Mouse (Mus musculus) heart, embryonic 10.5 days (tissue): ENCODE data around the gene Rgs3. TPM values are rescaled to one million over a fixed set of nuclear protein-coding genes. Genes with fewer than 3 reads are reported as not detected.
A peak's percentile ranks its signal among the peaks of the same experiment; 100 is the strongest.

ENCODE experiments used
- DNase-seq: peaks from one replicate; pipeline ENCODE4 v3.0.0-alpha.2; 2017; ENCODE audit warnings: low spot score
- H3K27ac ChIP-seq: fragments of 300-500 bp; sonication (generic); 2 replicates; pipeline ENCODE4 v1.5.1; 2016; ENCODE audit warnings: mild to moderate bottlenecking
- H3K27me3 ChIP-seq: fragments of 300-500 bp; sonication (generic); 2 replicates; pipeline ENCODE4 v1.6.1; 2016; ENCODE audit warnings: mild to moderate bottlenecking; ENCODE audit not compliant: poor library complexity, insufficient read depth, severe bottlenecking
- H3K36me3 ChIP-seq: fragments of 300-500 bp; sonication (generic); 2 replicates; pipeline ENCODE4 v1.6.1; 2016; ENCODE audit warnings: mild to moderate bottlenecking, moderate library complexity
- H3K4me1 ChIP-seq: fragments of 300-500 bp; sonication (generic); 2 replicates; pipeline ENCODE4 v1.6.1; 2016; ENCODE audit warnings: mild to moderate bottlenecking
- H3K4me3 ChIP-seq: fragments of 300-500 bp; sonication (generic); 2 replicates; pipeline ENCODE4 v1.5.1; 2016; ENCODE audit warnings: mild to moderate bottlenecking, moderate library complexity
- H3K9me3 ChIP-seq: fragments of 300-500 bp; sonication (generic); 2 replicates; pipeline ENCODE4 v1.6.1; 2016; ENCODE audit warnings: mild to moderate bottlenecking, moderate library complexity
- WGBS: fragments of 180-500 bp; shearing (Covaris S2); methylation state at CpG from one replicate; pipeline ENCODE4 v1.1.7; 2016; 5-methylcytosine and 5-hydroxymethylcytosine counted together
- polyA plus RNA-seq: library from polyadenylated mRNA; unstranded; fragments of >200 nt; fragmentation: Nextera tagmentation; extraction: Ambion mirVana; gene quantifications from 2 replicates; pipeline ENCODE4 v1.2.1, GENCODE M21; 2016

Gene Rgs3
- polyA plus RNA-seq, 1 experiment from 2014 or later, result 61.4 TPM

- peaks cover 80% of the 10 kb centered on the region for H3K27me3 ChIP-seq
- H3K36me3 ChIP-seq, result peaks cover 12% of the 10 kb centered on the region
- WGBS, result 77% methylated on average over 11 of the region's 11 CpGs
- DNase-seq, result no peak
- H3K4me1 ChIP-seq, result peaks cover 50% of the 10 kb centered on the region
- H3K27ac ChIP-seq, result 0 out of 2 replicates have a peak overlapping the region, but pooled peaks have one; percentile 1
- H3K4me3 ChIP-seq, result no peak overlapping the region
- H3K9me3 ChIP-seq, result no peaks in the 10 kb centered on the region
These were observed 121.8 kb downstream of the Rgs3 start for GRCm38 (mm10) chr4:62681467-62681866.

- Histone ChIP-seq H3K27me3 (peaks cover 80% of the 10 kb centered on the region), H3K4me1 (peaks cover 45% of the 10 kb centered on the region), H3K27ac (peak overlapping the region; percentile 37; the same call in 1 of the 2 replicates), H3K9me3 (no peaks in the 10 kb centered on the region), H3K4me3 (no peak overlapping the region), H3K36me3 (peaks cover 12% of the 10 kb centered on the region)
- DNase-seq, result no peak
- WGBS, result 74% methylated on average over 8 of the region's 8 CpGs
These were observed 122.7 kb downstream of the Rgs3 start for GRCm38 (mm10) chr4:62682371-62682770.

GRCm38 (mm10) chr4:62683148-62683547 lies 123.5 kb downstream of the Rgs3 start:
- H3K36me3 ChIP-seq, result peaks cover 12% of the 10 kb centered on the region
- H3K27ac ChIP-seq, result no peak overlapping the region
- peaks cover 41% of the 10 kb centered on the region for H3K4me1 ChIP-seq
- no peaks in the 10 kb centered on the region for H3K9me3 ChIP-seq
- no peak for DNase-seq
- WGBS, result 87% methylated on average over 6 of the region's 6 CpGs
- H3K27me3 ChIP-seq, result peaks cover 80% of the 10 kb centered on the region
- no peak overlapping the region for H3K4me3 ChIP-seq

GRCm38 (mm10) chr4:62684351-62684750 lies 124.7 kb downstream of the Rgs3 start:
- H3K9me3 ChIP-seq, result no peaks in the 10 kb centered on the region
- H3K4me3 ChIP-seq, result no peak overlapping the region
- no peak for DNase-seq
- H3K36me3 ChIP-seq, result peaks cover 12% of the 10 kb centered on the region
- H3K27ac ChIP-seq, result no peak overlapping the region
- peaks cover 86% of the 10 kb centered on the region for H3K27me3 ChIP-seq
- H3K4me1 ChIP-seq, result peaks cover 37% of the 10 kb centered on the region
- WGBS, result 78% methylated on average over 3 of the region's 3 CpGs

GRCm38 (mm10) chr4:62685268-62685667 lies 125.6 kb downstream of the Rgs3 start:
- Histone ChIP-seq H3K9me3 (no peaks in the 10 kb centered on the region), H3K4me3 (no peak overlapping the region), H3K36me3 (peaks cover 11% of the 10 kb centered on the region), H3K4me1 (peaks cover 37% of the 10 kb centered on the region), H3K27me3 (peaks cover 86% of the 10 kb centered on the region), H3K27ac (no peak overlapping the region)
- DNase-seq, result no peak
- WGBS, result 76% methylated on average over 10 of the region's 10 CpGs

- Histone ChIP-seq H3K4me3 (no peak overlapping the region), H3K36me3 (peaks cover 18% of the 10 kb centered on the region), H3K4me1 (peaks cover 32% of the 10 kb centered on the region), H3K27ac (no peak overlapping the region), H3K27me3 (peaks cover 89% of the 10 kb centered on the region), H3K9me3 (no peaks in the 10 kb centered on the region)
- DNase-seq, result no peak
- WGBS, result 44% methylated on average over 1 of the region's 1 CpGs
These were observed 127.1 kb downstream of the Rgs3 start for GRCm38 (mm10) chr4:62686769-62687168.

- 85% methylated on average over 5 of the region's 5 CpGs for WGBS
- peaks cover 89% of the 10 kb centered on the region for H3K27me3 ChIP-seq
These were observed 128.5 kb downstream of the Rgs3 start for GRCm38 (mm10) chr4:62688142-62688541.

GRCm38 (mm10) chr4:62690997-62691396 lies 131.3 kb downstream of the Rgs3 start:
- Histone ChIP-seq H3K36me3 (peaks cover 28% of the 10 kb centered on the region), H3K27me3 (peaks cover 86% of the 10 kb centered on the region), H3K4me3 (no peak overlapping the region), H3K27ac (no peak overlapping the region), H3K4me1 (peaks cover 40% of the 10 kb centered on the region), H3K9me3 (no peaks in the 10 kb centered on the region)
- no peak for DNase-seq
- 72% methylated on average over 3 of the region's 4 CpGs for WGBS

More at GRCm38 (mm10) chr4:62688142-62688541, 128.5 kb downstream of the Rgs3 start:
- Histone ChIP-seq H3K9me3 (no peaks in the 10 kb centered on the region), H3K4me1 (peaks cover 30% of the 10 kb centered on the region), H3K27ac (no peak overlapping the region), H3K4me3 (no peak overlapping the region), H3K36me3 (peaks cover 30% of the 10 kb centered on the region)
- no peak for DNase-seq

GRCm38 (mm10) chr4:62691625-62692024 lies 132.0 kb downstream of the Rgs3 start:
- peaks cover 85% of the 10 kb centered on the region for H3K27me3 ChIP-seq
- 54% methylated on average over 1 of the region's 1 CpGs for WGBS
- DNase-seq, result no peak
- H3K4me3 ChIP-seq, result no peak overlapping the region
- peaks cover 37% of the 10 kb centered on the region for H3K4me1 ChIP-seq
- no peaks in the 10 kb centered on the region for H3K9me3 ChIP-seq
- H3K36me3 ChIP-seq, result peaks cover 28% of the 10 kb centered on the region
- H3K27ac ChIP-seq, result 0 out of 2 replicates have a peak overlapping the region, but pooled peaks have one; percentile 10

GRCm38 (mm10) chr4:62693839-62694238 lies 134.2 kb downstream of the Rgs3 start:
- H3K9me3 ChIP-seq, result no peaks in the 10 kb centered on the region
- WGBS, result 34% methylated on average over 10 of the region's 10 CpGs
- peak; percentile 86 for DNase-seq
- H3K36me3 ChIP-seq, result peaks cover 28% of the 10 kb centered on the region
- no peak overlapping the region for H3K4me3 ChIP-seq
- H3K27me3 ChIP-seq, result peaks cover 65% of the 10 kb centered on the region
- no peak overlapping the region for H3K27ac ChIP-seq
- peaks cover 58% of the 10 kb centered on the region for H3K4me1 ChIP-seq

GRCm38 (mm10) chr4:62694703-62695439 lies 135.2 kb downstream of the Rgs3 start:
- peaks cover 60% of the 10 kb centered on the region for H3K27me3 ChIP-seq
- DNase-seq, result no peak
- 0 out of 2 replicates have a peak overlapping the region, but pooled peaks have one; percentile 6 for H3K27ac ChIP-seq
- 83% methylated on average over 11 of the region's 11 CpGs for WGBS
- H3K4me1 ChIP-seq, result peaks cover 68% of the 10 kb centered on the region
- peaks cover 28% of the 10 kb centered on the region for H3K36me3 ChIP-seq
- H3K9me3 ChIP-seq, result no peaks in the 10 kb centered on the region
- H3K4me3 ChIP-seq, result no peak overlapping the region

- Histone ChIP-seq H3K27me3 (peaks cover 59% of the 10 kb centered on the region), H3K36me3 (peaks cover 30% of the 10 kb centered on the region), H3K4me1 (peaks cover 74% of the 10 kb centered on the region), H3K27ac (0 out of 2 replicates have a peak overlapping the region, but pooled peaks have one; percentile 6), H3K4me3 (no peak overlapping the region), H3K9me3 (no peaks in the 10 kb centered on the region)
- no peak for DNase-seq
- WGBS, result 55% methylated on average over 8 of the region's 8 CpGs
These were observed 135.9 kb downstream of the Rgs3 start for GRCm38 (mm10) chr4:62695523-62695922.

GRCm38 (mm10) chr4:62695946-62696345 lies 136.3 kb downstream of the Rgs3 start:
- DNase-seq, result no peak
- Histone ChIP-seq H3K9me3 (no peaks in the 10 kb centered on the region), H3K4me1 (peaks cover 78% of the 10 kb centered on the region), H3K4me3 (no peak overlapping the region), H3K27ac (no peak overlapping the region), H3K27me3 (peaks cover 54% of the 10 kb centered on the region), H3K36me3 (peaks cover 30% of the 10 kb centered on the region)
- 63% methylated on average over 13 of the region's 13 CpGs for WGBS
